Mouse (Mus musculus): Measurements from ENCODE around the gene Rgs8. TPM values are rescaled to one million over a fixed set of nuclear protein-coding genes. Genes with fewer than 3 reads are reported as not detected.

Gene Rgs8
- polyA plus RNA-seq (2015; fragmentation: Nextera tagmentation; extraction: Ambion mirVana): 0.02 and 0.08 TPM in 2 replicates

GRCm38 (mm10) chr1:153652938-153653623, at the start of gene Rgs8:
Gene Rgs8 (plus strand): TSS chr1:153653025.

DNA sequence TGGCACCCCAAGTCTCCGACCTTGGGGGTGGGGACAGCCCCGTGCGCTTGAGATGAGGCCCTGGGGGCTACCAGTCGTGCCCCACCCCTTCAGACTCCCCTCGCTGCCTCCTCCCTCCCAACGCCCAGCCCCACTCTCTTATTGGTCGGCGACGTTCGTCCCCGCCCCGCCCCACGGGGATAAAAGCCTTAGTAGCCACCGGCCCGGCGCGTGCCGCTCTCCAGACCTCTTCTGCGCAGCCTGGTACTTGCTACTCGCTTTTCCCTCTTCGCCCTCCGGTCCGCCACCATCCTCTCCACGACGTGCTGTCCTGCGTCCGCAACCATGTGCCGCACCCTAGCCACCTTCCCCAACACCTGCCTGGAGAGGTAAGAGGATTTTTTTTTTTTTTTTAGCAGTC, 87.3 kb downstream of the Rgs8 start, which contains the start of gene Rgs16:
Gene Rgs16, plus strand, starts transcription at position 205 of the 400 bp plus-strand sequence.

GRCm38 (mm10) chr1:153749211-153749801, 96.5 kb downstream of the Rgs8 start, which contains the start of gene Rnasel:
Gene Rnasel (plus strand): TSS chr1:153749426.

Other genes starting within 250 kb of the Rgs8 start
- 0.07 TPM in 1 of 2 replicates, not detected in the other for gene Shcbp1l, start 227.9 kb upstream of the Rgs8 start, polyA plus RNA-seq (2015; fragmentation: Nextera tagmentation; extraction: Ambion mirVana)
- gene Dhx9, start 165.4 kb upstream of the Rgs8 start, polyA plus RNA-seq (2015; fragmentation: Nextera tagmentation; extraction: Ambion mirVana): 13.6 and 14.8 TPM in 2 replicates
- 6.2 and 7.4 TPM in 2 replicates for gene Npl, start 103.0 kb upstream of the Rgs8 start, polyA plus RNA-seq (2015; fragmentation: Nextera tagmentation; extraction: Ambion mirVana)
- 2.1 and 2.7 TPM in 2 replicates for gene Rgs16, start 87.3 kb downstream of the Rgs8 start, polyA plus RNA-seq (2015; fragmentation: Nextera tagmentation; extraction: Ambion mirVana)
- 7.8 and 9.5 TPM in 2 replicates for gene Rnasel, start 96.4 kb downstream of the Rgs8 start, polyA plus RNA-seq (2015; fragmentation: Nextera tagmentation; extraction: Ambion mirVana)
- 0.07 and 0.19 TPM in 2 replicates for gene Rgsl1, start 191.1 kb downstream of the Rgs8 start, polyA plus RNA-seq (2015; fragmentation: Nextera tagmentation; extraction: Ambion mirVana)
- 0.08 and 0.14 TPM in 2 replicates for gene Teddm1b, start 221.3 kb downstream of the Rgs8 start, polyA plus RNA-seq (2015; fragmentation: Nextera tagmentation; extraction: Ambion mirVana)
- not detected in 2 replicates for gene Teddm1a, start 238.7 kb downstream of the Rgs8 start, polyA plus RNA-seq (2015; fragmentation: Nextera tagmentation; extraction: Ambion mirVana)
- 88.0 and 121 TPM in 2 replicates for gene Glul, start 246.9 kb downstream of the Rgs8 start, polyA plus RNA-seq (2015; fragmentation: Nextera tagmentation; extraction: Ambion mirVana)
- gene Teddm2, start 247.2 kb downstream of the Rgs8 start, polyA plus RNA-seq (2015; fragmentation: Nextera tagmentation; extraction: Ambion mirVana): 0.35 and 0.56 TPM in 2 replicates